24 mouse cellular contexts compared by ENCODE assay signal in the genomic region with DNA sequence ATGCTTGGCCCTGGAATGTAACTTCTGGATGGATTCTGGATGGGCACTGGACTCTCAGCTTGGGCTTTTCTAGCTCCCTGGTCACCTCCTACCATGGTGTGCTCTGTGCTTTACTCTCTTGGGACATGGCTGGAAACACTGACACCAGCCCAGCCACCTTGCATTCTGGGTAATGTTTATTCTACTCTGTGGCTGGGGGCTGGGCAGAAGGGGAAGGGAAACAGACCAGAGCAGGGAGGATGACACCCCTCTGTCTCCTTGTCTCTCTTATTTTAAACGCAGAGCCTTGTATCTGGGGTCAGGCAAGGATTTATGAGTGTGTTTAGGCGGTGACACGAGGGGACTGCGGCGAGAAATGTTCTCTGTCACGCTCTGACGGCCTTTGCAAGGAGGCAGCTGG.
"Had no signal": no experiment of that assay in that cellular context is flagged by ENCODE, and none has a peak within 500 bp of the region (broad histone marks: within the 10 kb centered on the region; RNA-seq: fewer than 3 reads in every experiment).

No protein-coding gene starts in this region.

- H3K9ac ChIP-seq: heart, embryonic 12.5 days; hindbrain, embryonic 12.5 days; hindbrain, embryonic 14.5 days; intestine, embryonic 15.5 days; limb, embryonic 12.5 days had no signal

- H3K4me2 ChIP-seq: heart, embryonic 12.5 days; hindbrain, embryonic 12.5 days; hindbrain, embryonic 14.5 days; intestine, embryonic 15.5 days; limb, embryonic 12.5 days; liver, embryonic 11.5 days had no signal

- ATAC-seq: forebrain, embryonic 16.5 days; hindbrain, embryonic 16.5 days; inflammation-experienced regulatory T-cells, adult 6 months; intestine, embryonic 15.5 days; intestine, postnatal 0 days had no signal

- H3K4me3 ChIP-seq: gastrocnemius, adult 2 months; heart, embryonic 10.5 days; heart, embryonic 12.5 days; hindbrain, embryonic 10.5 days; hindbrain, embryonic 12.5 days; intestine, embryonic 15.5 days; layer of hippocampus, adult 2 months; left cerebral cortex, adult 2 months; limb, embryonic 10.5 days; limb, embryonic 12.5 days had no signal

- DNase-seq: gastrocnemius, adult 2 months; gastrocnemius, postnatal 10 days; gastrocnemius, postnatal 25 days; heart, adult 18-20 months; heart, postnatal 10 days; heart, postnatal 4 days; kidney, adult 9 months; kidney, postnatal 25 days; liver had no signal

- H3K9me3 ChIP-seq: heart, embryonic 10.5 days; heart, embryonic 12.5 days; hindbrain, embryonic 10.5 days; hindbrain, embryonic 12.5 days; intestine, embryonic 15.5 days; limb, embryonic 10.5 days; limb, embryonic 12.5 days had no signal

- H3K27ac ChIP-seq: gastrocnemius, adult 2 months; heart, embryonic 10.5 days; hindbrain, embryonic 10.5 days; hindbrain, embryonic 12.5 days; hindbrain, embryonic 14.5 days; intestine, embryonic 15.5 days; layer of hippocampus, adult 2 months; left cerebral cortex, adult 2 months; limb, embryonic 10.5 days; limb, embryonic 12.5 days had no signal

- H3K4me1 ChIP-seq: intestine, embryonic 15.5 days had no signal

- H3K36me3 ChIP-seq: heart, embryonic 10.5 days; heart, embryonic 12.5 days; hindbrain, embryonic 10.5 days; hindbrain, embryonic 12.5 days; intestine, embryonic 15.5 days; limb, embryonic 10.5 days; limb, embryonic 12.5 days had no signal
